Mouse (Mus musculus) mouse embryonic stem cell (cell line): ENCODE measurements around the gene Cfap73.

ENCODE experiments used
- in situ Hi-C, 2 experiments: fragments of 300-500 bp; cut with MboI; formaldehyde crosslinking; loops; 1 replicate in 1 of 2; 3 replicates in 1 of 2; pipeline ENCODE4 v1.14.3; 2019 to 2020; ENCODE audit warnings: low sequenced_read_pairs in 2 of 2, low pct_unique_long_range_greater_than_20kb in 1 of 2, mixed read lengths in 1 of 2; ENCODE audit not compliant: unreplicated experiment in 1 of 2

The Cfap73 gene

GRCm38 (mm10) chr5:120649374-120649933 is 15.4 kb upstream of the Cfap73 start:
- in situ Hi-C loops: no loop called here

GRCm38 (mm10) chr5:120648569-120649373 is 14.7 kb upstream of the Cfap73 start, which contains the start of gene Rasal1:
Gene Rasal1, plus strand, starts transcription at chr5:120648812.
- in situ Hi-C loops: no loop called here

- in situ Hi-C loops: no loop called here
Observed at GRCm38 (mm10) chr5:120647814-120648491, 13.9 kb upstream of the Cfap73 start.

- in situ Hi-C loops: no loop called here
Observed at GRCm38 (mm10) chr5:120647361-120647760, 13.3 kb upstream of the Cfap73 start.

GRCm38 (mm10) chr5:120645851-120646250 is 11.8 kb upstream of the Cfap73 start:
- in situ Hi-C loops: no loop called here

- in situ Hi-C loops: no loop called here
Observed at GRCm38 (mm10) chr5:120644227-120644626, 10.2 kb upstream of the Cfap73 start.

- in situ Hi-C loops: no loop called here
Observed at GRCm38 (mm10) chr5:120643365-120644085, 9.5 kb upstream of the Cfap73 start.

- in situ Hi-C loops: no loop called here
Observed at GRCm38 (mm10) chr5:120640094-120640493, 6.1 kb upstream of the Cfap73 start.

GRCm38 (mm10) chr5:120635633-120636032 is 1.6 kb upstream of the Cfap73 start:
- in situ Hi-C loops: no loop called here

- in situ Hi-C loops: no loop called here
Observed at GRCm38 (mm10) chr5:120634860-120635259, 825 bp upstream of the Cfap73 start.

GRCm38 (mm10) chr5:120631892-120632291 is 2.1 kb downstream of the Cfap73 start:
- in situ Hi-C loops: no loop called here

GRCm38 (mm10) chr5:120631128-120631527 is 2.9 kb downstream of the Cfap73 start:
- in situ Hi-C loops: no loop called here

GRCm38 (mm10) chr5:120628624-120629023 is 5.4 kb downstream of the Cfap73 start:
- in situ Hi-C loops: loop anchor here (10.0 kb wide), 2 partner anchors 86 to 116 kb away; partner anchors contain the start of genes Dtx1 (in 1 of the 2) and Oas2 (in 1 of the 2)

GRCm38 (mm10) chr5:120627515-120628300 is 6.3 kb downstream of the Cfap73 start:
- in situ Hi-C loops: loop anchor here (10.0 kb wide), 2 partner anchors 87 to 117 kb away; partner anchors contain the start of genes Dtx1 (in 1 of the 2) and Oas2 (in 1 of the 2)

- in situ Hi-C loops: loop anchor here (10.0 kb wide), 2 partner anchors 88 to 118 kb away; partner anchors contain the start of genes Dtx1 (in 1 of the 2) and Oas2 (in 1 of the 2)
Observed at GRCm38 (mm10) chr5:120626399-120626798, 7.6 kb downstream of the Cfap73 start.

GRCm38 (mm10) chr5:120624427-120624826 is 9.6 kb downstream of the Cfap73 start:
- in situ Hi-C loops: loop anchor here (10.0 kb wide), 2 partner anchors 90 to 120 kb away; partner anchors contain the start of genes Dtx1 (in 1 of the 2) and Oas2 (in 1 of the 2)

GRCm38 (mm10) chr5:120622198-120622851 is 11.7 kb downstream of the Cfap73 start:
- in situ Hi-C loops: loop anchor here (10.0 kb wide), 2 partner anchors 92 to 122 kb away; partner anchors contain the start of genes Dtx1 (in 1 of the 2) and Oas2 (in 1 of the 2)
